Mouse (Mus musculus): ENCODE measurements around the gene Gstt1.
A peak's percentile ranks its signal among the peaks of the same experiment; 100 is the strongest.

Gstt1 gene

GRCm38 (mm10) chr10:75763682-75764518 is 34.5 kb downstream of the Gstt1 start, which contains the start of gene Cabin1:
Cabin1 (minus strand) TSS chr10:75764341.
- DNase-seq (ENCODE audit: low spot score), result peak; percentile 99

- no peak for DNase-seq (ENCODE audit: low spot score)
Measured at GRCm38 (mm10) chr10:75762413-75762812, 36.0 kb downstream of the Gstt1 start.

- peak; percentile 13 for DNase-seq (ENCODE audit: low spot score)
Measured at GRCm38 (mm10) chr10:75760311-75760710, 38.1 kb downstream of the Gstt1 start.

GRCm38 (mm10) chr10:75756719-75757118 is 41.7 kb downstream of the Gstt1 start:
- DNase-seq (ENCODE audit: low spot score), result no peak

- peak; percentile 74 for DNase-seq (ENCODE audit: low spot score)
Measured at GRCm38 (mm10) chr10:75744017-75744416, 54.4 kb downstream of the Gstt1 start.

GRCm38 (mm10) chr10:75743369-75743768 is 55.0 kb downstream of the Gstt1 start:
- DNase-seq (ENCODE audit: low spot score), result no peak

- DNase-seq (ENCODE audit: low spot score), result no peak
Measured at GRCm38 (mm10) chr10:75740866-75741265, 57.5 kb downstream of the Gstt1 start.
